Mouse (Mus musculus) MEL (cell line): Measurements from ENCODE around the gene Phkg2.

Source experiments
- CTCF ChIP-seq, 3 experiments: IDR thresholded peaks in 2 of 3; conservative IDR thresholded peaks in 1 of 3; 2 replicates each; pipeline ENCODE4 v1.5.1; 2011 to 2012; ENCODE audit warnings: low read length in 3 of 3, low read depth in 2 of 3, mild to moderate bottlenecking in 2 of 3, improper control_type of control experiment in 1 of 3, inconsistent platforms in 1 of 3, mixed read lengths in 1 of 3, moderate library complexity in 1 of 3; ENCODE audit not compliant: control insufficient read depth in 1 of 3, insufficient read depth in 1 of 3, poor library complexity in 1 of 3, severe bottlenecking in 1 of 3
- GATA1 ChIP-seq: IDR thresholded peaks from 2 replicates; pipeline ENCODE4 v1.6.1; 2011; ENCODE audit warnings: low read depth, low read length, improper control_type of control experiment
- MYC ChIP-seq: IDR thresholded peaks from 2 replicates; pipeline ENCODE4 v1.6.1; 2011; ENCODE audit warnings: low read depth, mild to moderate bottlenecking, low read length, improper control_type of control experiment, moderate library complexity
- POLR2A ChIP-seq, 2 experiments: IDR thresholded peaks; 2 replicates each; pipeline ENCODE4 v1.6.1; 2011 to 2012; ENCODE audit warnings: low read length in 2 of 2, mild to moderate bottlenecking in 2 of 2, control low read depth in 1 of 2, improper control_type of control experiment in 1 of 2, low read depth in 1 of 2, moderate library complexity in 1 of 2; ENCODE audit not compliant: control insufficient read depth in 1 of 2, insufficient read depth in 1 of 2, poor library complexity in 1 of 2
- USF2 ChIP-seq, 2 experiments: IDR thresholded peaks; 2 replicates each; pipeline ENCODE4 v1.6.1; 2011 to 2012; ENCODE audit warnings: improper control_type of control experiment in 2 of 2, low read length in 2 of 2, borderline replicate concordance in 1 of 2, inconsistent platforms in 1 of 2, low read depth in 1 of 2, mild to moderate bottlenecking in 1 of 2; ENCODE audit not compliant: insufficient read depth in 1 of 2

- no peak for TF ChIP-seq CTCF (IDR thresholded peaks at IDR 0.05 in 2 of 3, conservative IDR thresholded peaks at IDR 0.05 in 1 of 3; ENCODE audit: control insufficient read depth in 1 of 3, insufficient read depth in 1 of 3, low read depth in 2 of 3, low read length in 3 of 3, poor library complexity in 1 of 3, severe bottlenecking in 1 of 3)
- no peak for TF ChIP-seq GATA1
- TF ChIP-seq MYC: no peak
- TF ChIP-seq POLR2A (IDR thresholded peaks at IDR 0.05; ENCODE audit: control insufficient read depth in 1 of 2, insufficient read depth in 1 of 2, low read depth in 1 of 2, low read length in 2 of 2, poor library complexity in 1 of 2): no peak
- TF ChIP-seq USF2 (IDR thresholded peaks at IDR 0.05; ENCODE audit: borderline replicate concordance in 1 of 2, insufficient read depth in 1 of 2, low read depth in 1 of 2, low read length in 2 of 2): no peak
Observed at GRCm38 (mm10) chr7:127573503-127574008, 416 bp downstream of the Phkg2 start.
